ENCODE assay signal across 8 mouse cellular contexts in genomic region chr8:20557609-20558008, GRCm38 (mm10). TPM values are rescaled to one million over a fixed set of nuclear protein-coding genes. Genes with fewer than 3 reads are reported as not detected.
DNase-seq lines count a peak whose midpoint lies in the region; ATAC-seq lines count a peak whose summit lies in the region.
"Not testable (repeated sequence)": the region's sequence is repeated elsewhere in the genome, so short reads cannot be mapped to it uniquely, and the experiment has no call there.

No protein-coding gene starts in this region.

- not testable (repeated sequence) for H3K27ac ChIP-seq in embryonic facial prominence, embryonic 14.5 days (replicated peaks; ENCODE audit: low read depth, low read length); intestine, embryonic 15.5 days

- peak overlapping the region; percentile 38; the same call in 1 of the 2 replicates for H3K4me2 ChIP-seq in embryonic facial prominence, embryonic 14.5 days (ENCODE audit: low read depth, low read length)
- H3K4me2 ChIP-seq in intestine, embryonic 15.5 days (replicated peaks), result peak overlapping the region; percentile 38; the same call in 1 of the 2 replicates

- peak; percentile 40 for DNase-seq in adrenal gland, postnatal 10 days
- not testable (repeated sequence) for DNase-seq in embryonic facial prominence, embryonic 14.5 days (ENCODE audit: low spot score)
- DNase-seq in heart, adult 9 months (ENCODE audit: low spot score in 2 of 2), result peak; percentile 33 to 53
- peak; percentile 35 to 45 for DNase-seq in left cerebral cortex, postnatal 36 days (ENCODE audit: low spot score in 2 of 2)
- DNase-seq in lung, postnatal 36 days, result peak; percentile 56
- DNase-seq in right cerebral cortex, adult 2 months (ENCODE audit: low spot score in 2 of 2), result peak; percentile 17 to 37
- DNase-seq in thymus, postnatal 4 days, result peak; percentile 54

- H3K36me3 ChIP-seq in embryonic facial prominence, embryonic 14.5 days (ENCODE audit: control insufficient read depth, insufficient read depth, low read length); intestine, embryonic 15.5 days: not testable (repeated sequence)

- not testable (repeated sequence) for H3K27me3 ChIP-seq in embryonic facial prominence, embryonic 14.5 days (replicated peaks; ENCODE audit: control insufficient read depth, insufficient read depth, low read length); intestine, embryonic 15.5 days (replicated peaks)

- H3K9ac ChIP-seq in embryonic facial prominence, embryonic 14.5 days (ENCODE audit: low read depth, low read length); intestine, embryonic 15.5 days: not testable (repeated sequence)

- intact Hi-C loops in left cerebral cortex, postnatal 36 days (cut with DNase I), result not testable (repeated sequence)

- 49% methylated on average over 38 of the region's 47 CpGs for WGBS in embryonic facial prominence, embryonic 14.5 days
- WGBS in intestine, embryonic 15.5 days, result 41% methylated on average over 42 of the region's 47 CpGs

- H3K4me1 ChIP-seq in embryonic facial prominence, embryonic 14.5 days (ENCODE audit: control insufficient read depth, insufficient read depth, low read length); intestine, embryonic 15.5 days (replicated peaks): not testable (repeated sequence)

- not testable (repeated sequence) for H3K9me3 ChIP-seq in embryonic facial prominence, embryonic 14.5 days (ENCODE audit: control insufficient read depth, low read length); intestine, embryonic 15.5 days

- H3K4me3 ChIP-seq in embryonic facial prominence, embryonic 14.5 days (ENCODE audit: low read depth, low read length), result peak overlapping the region; percentile 23
- H3K4me3 ChIP-seq in intestine, embryonic 15.5 days (replicated peaks), result peak overlapping the region; percentile 24

- ATAC-seq in embryonic facial prominence, embryonic 14.5 days (ENCODE audit: low read depth), result peak; percentile 98
- ATAC-seq in intestine, embryonic 15.5 days, result peak; percentile 98

RNA-seq across cellular contexts. Expression of gene Gm21119, which starts 57.1 kb away (rescaled TPM):
- total RNA-seq in adrenal gland, postnatal 10 days (2021), result under 1 TPM; 0.27 to 0.48 TPM
- polyA plus RNA-seq in embryonic facial prominence, embryonic 14.5 days (2014; fragmentation: Nextera tagmentation; extraction: Ambion mirVana), result not detected in 2 replicates
- polyA plus RNA-seq in intestine, embryonic 15.5 days (2015; fragmentation: Nextera tagmentation; extraction: Ambion mirVana), result 0.59 and 0.72 TPM in 2 replicates
- 1 to 10 TPM in 1 of 2 experiments, under 1 TPM in 1; 0.64 to 1.8 TPM for total RNA-seq in left cerebral cortex, postnatal 36 days (2021)
